Mouse (Mus musculus) layer of hippocampus, adult 11-12 months (tissue): ENCODE measurements around the gene Rufy2.

Experiments
- DNase-seq: peaks from one replicate; pipeline ENCODE4 v3.0.0; 2022; ENCODE audit warnings: low spot score

The Rufy2 gene

GRCm38 (mm10) chr10:63019304-63019703, 39.3 kb downstream of the Rufy2 start:
- DNase-seq: no peak

GRCm38 (mm10) chr10:63021702-63022101, 41.7 kb downstream of the Rufy2 start:
- DNase-seq: no peak

- no peak for DNase-seq
Observed at GRCm38 (mm10) chr10:63022541-63023120, 42.6 kb downstream of the Rufy2 start.

- DNase-seq: peak; percentile 66
Observed at GRCm38 (mm10) chr10:63023121-63023748, 43.2 kb downstream of the Rufy2 start.

- peak; percentile 98 for DNase-seq
Observed at GRCm38 (mm10) chr10:63023749-63024579, 43.9 kb downstream of the Rufy2 start, which contains the start of the genes Hnrnph3 and Pbld2. Gene Hnrnph3 (minus strand): TSS chr10:63024217. Gene Pbld2 (plus strand): TSS chr10:63024315.

GRCm38 (mm10) chr10:63024580-63024910, 44.5 kb downstream of the Rufy2 start:
- peak; percentile 70 for DNase-seq

GRCm38 (mm10) chr10:63025016-63025415, 45.0 kb downstream of the Rufy2 start:
- DNase-seq: no peak

GRCm38 (mm10) chr10:63025491-63026011, 45.5 kb downstream of the Rufy2 start:
- no peak for DNase-seq

GRCm38 (mm10) chr10:63026156-63026794, 46.3 kb downstream of the Rufy2 start:
- no peak for DNase-seq

- DNase-seq: peak; percentile 32
Observed at GRCm38 (mm10) chr10:63026795-63027160, 46.8 kb downstream of the Rufy2 start.

- no peak for DNase-seq
Observed at GRCm38 (mm10) chr10:63027376-63028161, 47.5 kb downstream of the Rufy2 start.

GRCm38 (mm10) chr10:63028396-63028795, 48.4 kb downstream of the Rufy2 start:
- no peak for DNase-seq

- no peak for DNase-seq
Observed at GRCm38 (mm10) chr10:63032267-63032666, 52.2 kb downstream of the Rufy2 start.

GRCm38 (mm10) chr10:63032956-63033355, 52.9 kb downstream of the Rufy2 start:
- DNase-seq: no peak

GRCm38 (mm10) chr10:63038571-63039320, 58.7 kb downstream of the Rufy2 start:
- no peak for DNase-seq

GRCm38 (mm10) chr10:63039867-63040628, 60.0 kb downstream of the Rufy2 start:
- DNase-seq: no peak

GRCm38 (mm10) chr10:63043154-63043553, 63.1 kb downstream of the Rufy2 start:
- no peak for DNase-seq

- DNase-seq: no peak
Observed at GRCm38 (mm10) chr10:63047751-63048150, 67.7 kb downstream of the Rufy2 start.

- DNase-seq: no peak
Observed at GRCm38 (mm10) chr10:63049106-63049505, 69.1 kb downstream of the Rufy2 start.

GRCm38 (mm10) chr10:63051267-63051666, 71.2 kb downstream of the Rufy2 start:
- DNase-seq: no peak
